Mouse (Mus musculus): ENCODE results near the gene Dgcr2. TPM values are rescaled to one million over a fixed set of nuclear protein-coding genes. Genes with fewer than 3 reads are reported as not detected.

Dgcr2 gene
- polyA plus RNA-seq, 1 experiment from 2014 or later: 97.9 TPM

Other genes with a start within 250 kb of the Dgcr2 start
- gene Med15, start 165.7 kb downstream of the Dgcr2 start, polyA plus RNA-seq (2016; fragmentation: Nextera tagmentation; extraction: Ambion mirVana): 45.1 and 46.7 TPM in 2 replicates
- gene Klhl22, start 138.9 kb downstream of the Dgcr2 start, polyA plus RNA-seq (2016; fragmentation: Nextera tagmentation; extraction: Ambion mirVana): 49.7 and 50.4 TPM in 2 replicates
- 5.3 and 7.3 TPM in 2 replicates for gene Scarf2, start 101.3 kb downstream of the Dgcr2 start, polyA plus RNA-seq (2016; fragmentation: Nextera tagmentation; extraction: Ambion mirVana)
- not detected in 2 replicates for gene B830017H08Rik, start 65.4 kb downstream of the Dgcr2 start, polyA plus RNA-seq (2016; fragmentation: Nextera tagmentation; extraction: Ambion mirVana)
- 4.4 and 5.1 TPM in 2 replicates for gene Car15, start 60.2 kb downstream of the Dgcr2 start, polyA plus RNA-seq (2016; fragmentation: Nextera tagmentation; extraction: Ambion mirVana)
- 0.43 and 0.97 TPM in 2 replicates for gene Gm20518, start 6.9 kb downstream of the Dgcr2 start, polyA plus RNA-seq (2016; fragmentation: Nextera tagmentation; extraction: Ambion mirVana)
- 0.10 TPM in 1 of 2 replicates, not detected in the other for gene Tssk1, start 4.3 kb downstream of the Dgcr2 start, polyA plus RNA-seq (2016; fragmentation: Nextera tagmentation; extraction: Ambion mirVana)
- not detected in 2 replicates for gene Tssk2, start 75 bp upstream of the Dgcr2 start, polyA plus RNA-seq (2016; fragmentation: Nextera tagmentation; extraction: Ambion mirVana)
- 54.2 and 55.4 TPM in 2 replicates for gene Ess2, start 12.8 kb upstream of the Dgcr2 start, polyA plus RNA-seq (2016; fragmentation: Nextera tagmentation; extraction: Ambion mirVana)
- gene Gsc2, start 16.5 kb upstream of the Dgcr2 start, polyA plus RNA-seq (2016; fragmentation: Nextera tagmentation; extraction: Ambion mirVana): 0.45 TPM in 1 of 2 replicates, not detected in the other
- 108 and 109 TPM in 2 replicates for gene Slc25a1, start 29.7 kb upstream of the Dgcr2 start, polyA plus RNA-seq (2016; fragmentation: Nextera tagmentation; extraction: Ambion mirVana)
- not detected in 2 replicates for gene Vpreb2, start 81.9 kb upstream of the Dgcr2 start, polyA plus RNA-seq (2016; fragmentation: Nextera tagmentation; extraction: Ambion mirVana)
- gene Dgcr6, start 154.3 kb upstream of the Dgcr2 start, polyA plus RNA-seq (2016; fragmentation: Nextera tagmentation; extraction: Ambion mirVana): 149 and 150 TPM in 2 replicates
- 5.9 and 7.7 TPM in 2 replicates for gene Prodh, start 191.6 kb upstream of the Dgcr2 start, polyA plus RNA-seq (2016; fragmentation: Nextera tagmentation; extraction: Ambion mirVana)
- 5.4 and 6.2 TPM in 2 replicates for gene Rtn4r, start 229.1 kb upstream of the Dgcr2 start, polyA plus RNA-seq (2016; fragmentation: Nextera tagmentation; extraction: Ambion mirVana)

All from forebrain, embryonic 12.5 days (tissue).